11 mouse cellular contexts compared by ENCODE assay signal in genomic region chr7:110116731-110117291, GRCm38 (mm10). TPM values are rescaled to one million over a fixed set of nuclear protein-coding genes. Genes with fewer than 3 reads are reported as not detected.
DNase-seq lines count a peak whose midpoint lies in the region; ATAC-seq and TF ChIP-seq lines count a peak whose summit lies in the region.
"Had no signal": no experiment of that assay in that cellular context is flagged by ENCODE, and none has a peak within 500 bp of the region (broad histone marks: within the 10 kb centered on the region; RNA-seq: fewer than 3 reads in every experiment).

No protein-coding gene starts in this region.

- no peak overlapping the region for H3K4me2 ChIP-seq in heart, embryonic 12.5 days
- H3K4me2 ChIP-seq in lung, postnatal 0 days (replicated peaks; ENCODE audit: low read depth, low read length), result no peak overlapping the region
- no peak overlapping the region for H3K4me2 ChIP-seq in intestine, embryonic 16.5 days (ENCODE audit: low read depth, low read length)

- TF ChIP-seq CTCF in heart, adult 2 months (IDR thresholded peaks at IDR 0.05), result no peak
- no peak for TF ChIP-seq CTCF in MEL (IDR thresholded peaks at IDR 0.05 in 2 of 3, conservative IDR thresholded peaks at IDR 0.05 in 1 of 3; ENCODE audit: control insufficient read depth in 1 of 3, insufficient read depth in 1 of 3, low read depth in 2 of 3, low read length in 3 of 3, poor library complexity in 1 of 3, severe bottlenecking in 1 of 3)
- no peak for TF ChIP-seq CTCF in lung, postnatal 0 days (IDR thresholded peaks at IDR 0.05)

- H3K4me1 ChIP-seq in heart, adult 2 months (ENCODE audit: control insufficient read depth, insufficient read depth, low read length), result peaks cover 15% of the 10 kb centered on the region
- peaks cover 31% of the 10 kb centered on the region for H3K4me1 ChIP-seq in heart, embryonic 12.5 days (replicated peaks)
- peaks cover 4 to 7% of the 10 kb centered on the region in 2 experiments; a peak in 3 of 4 replicates for H3K4me1 ChIP-seq in MEL (ENCODE audit: control insufficient read depth in 1 of 2, insufficient read depth in 2 of 2, low read length in 2 of 2)
- peaks cover 4% of the 10 kb centered on the region; the same call in 1 of the 2 replicates for H3K4me1 ChIP-seq in lung, postnatal 0 days (ENCODE audit: insufficient read depth, low read depth, low read length)
- 0 out of 2 replicates have a peak, but pooled peaks cover 2% of the 10 kb centered on the region for H3K4me1 ChIP-seq in intestine, embryonic 16.5 days (ENCODE audit: control insufficient read depth, insufficient read depth, low read length)

- H3K27me3 ChIP-seq in heart, adult 2 months (ENCODE audit: control insufficient read depth, insufficient read depth, low read length), result no peaks in the 10 kb centered on the region
- H3K27me3 ChIP-seq in heart, embryonic 12.5 days (replicated peaks), result no peaks in the 10 kb centered on the region
- no peaks in the 10 kb centered on the region for H3K27me3 ChIP-seq in MEL (ENCODE audit: control insufficient read depth in 1 of 2, insufficient read depth in 2 of 2, low read length in 2 of 2)
- H3K27me3 ChIP-seq in lung, postnatal 0 days (replicated peaks; ENCODE audit: insufficient read depth, low read length), result no peaks in the 10 kb centered on the region
- H3K27me3 ChIP-seq in intestine, embryonic 16.5 days (replicated peaks; ENCODE audit: control insufficient read depth, insufficient read depth, low read length), result no peaks in the 10 kb centered on the region

- H3K9ac ChIP-seq in heart, adult 2 months (ENCODE audit: low read depth, low read length), result no peak overlapping the region
- H3K9ac ChIP-seq in heart, embryonic 12.5 days, result no peak overlapping the region
- no peak overlapping the region for H3K9ac ChIP-seq in MEL (ENCODE audit: control insufficient read depth, low read depth, low read length, poor library complexity, severe bottlenecking)
- no peak overlapping the region for H3K9ac ChIP-seq in lung, postnatal 0 days (replicated peaks; ENCODE audit: low read depth)
- no peak overlapping the region for H3K9ac ChIP-seq in intestine, embryonic 16.5 days (ENCODE audit: low read depth, low read length)

- no peak overlapping the region for H3K4me3 ChIP-seq in heart, adult 2 months
- H3K4me3 ChIP-seq in heart, embryonic 12.5 days, result no peak overlapping the region
- no peak overlapping the region for H3K4me3 ChIP-seq in MEL (ENCODE audit: control insufficient read depth in 1 of 2, insufficient read depth in 1 of 2, low read depth in 2 of 2, low read length in 2 of 2)
- H3K4me3 ChIP-seq in lung, postnatal 0 days (ENCODE audit: low read depth, low read length), result no peak overlapping the region
- no peak overlapping the region for H3K4me3 ChIP-seq in intestine, embryonic 16.5 days (ENCODE audit: low read length)

- peak overlapping the region; percentile 77 for H3K27ac ChIP-seq in heart, adult 2 months
- H3K27ac ChIP-seq in heart, embryonic 12.5 days (ENCODE audit: poor library complexity, severe bottlenecking), result no peak overlapping the region
- no peak overlapping the region for H3K27ac ChIP-seq in MEL (ENCODE audit: control insufficient read depth, low read depth, low read length)
- H3K27ac ChIP-seq in lung, postnatal 0 days (ENCODE audit: low read length), result peak overlapping the region; percentile 69
- H3K27ac ChIP-seq in intestine, embryonic 16.5 days (ENCODE audit: low read length), result no peak overlapping the region

- TF ChIP-seq POLR2A in heart, adult 2 months (IDR thresholded peaks at IDR 0.05; ENCODE audit: insufficient read depth, low read depth, low read length), result peak; percentile 20; the same call in 1 of the 2 replicates
- no peak for TF ChIP-seq POLR2A in MEL (IDR thresholded peaks at IDR 0.05; ENCODE audit: control insufficient read depth in 1 of 2, insufficient read depth in 1 of 2, low read depth in 1 of 2, low read length in 2 of 2, poor library complexity in 1 of 2)

- peak; percentile 51 to 69 for DNase-seq in heart, adult 2 months
- peak; percentile 35 for DNase-seq in MEL (ENCODE audit: low read depth, low spot score)
- DNase-seq in gastrocnemius, postnatal 14 days, result peak; percentile 52
- DNase-seq in lung, postnatal 0 days (ENCODE audit: low spot score), result peak; percentile 96
- DNase-seq in ovary, postnatal 36 days (ENCODE audit: low spot score), result no peak
- no peak for DNase-seq in urinary bladder, adult 2 months (ENCODE audit: low spot score)
- DNase-seq: cerebellum, postnatal 36 days; left cerebral cortex, postnatal 4 days had no signal

- intact Hi-C loops in heart, adult 2 months (cut with DNase I), result loop anchor here (2.0 kb wide), 1 partner anchor 56 kb away; the partner anchor contains the start of gene Zfp143
- intact Hi-C loops in gastrocnemius, postnatal 14 days (cut with DNase I; ENCODE audit: low total_unique reads), result no loop called here

- peak; percentile 77; the same call in 1 of the 2 replicates for TF ChIP-seq EP300 in heart, adult 2 months (IDR thresholded peaks at IDR 0.05; ENCODE audit: insufficient read depth, low read depth, low read length)
- TF ChIP-seq EP300 in MEL (IDR thresholded peaks at IDR 0.05; ENCODE audit: low read depth in 1 of 2, low read length in 2 of 2), result no peak
- TF ChIP-seq EP300 in lung, postnatal 0 days (IDR thresholded peaks at IDR 0.05), result peak; percentile 99

- H3K36me3 ChIP-seq in heart, adult 2 months (ENCODE audit: control insufficient read depth, insufficient read depth, low read length), result peaks cover 8% of the 10 kb centered on the region; the same call in 1 of the 2 replicates
- H3K36me3 ChIP-seq in heart, embryonic 12.5 days, result no peaks in the 10 kb centered on the region
- H3K36me3 ChIP-seq in MEL (ENCODE audit: control insufficient read depth in 1 of 2, insufficient read depth in 2 of 2, low read length in 2 of 2), result peaks cover 0 to 8% of the 10 kb centered on the region in 2 experiments; a peak in 2 of 4 replicates
- H3K36me3 ChIP-seq in lung, postnatal 0 days (ENCODE audit: insufficient read depth, low read length), result no peaks in the 10 kb centered on the region
- no peaks in the 10 kb centered on the region for H3K36me3 ChIP-seq in intestine, embryonic 16.5 days (ENCODE audit: control insufficient read depth, insufficient read depth, low read length)
- H3K36me3 ChIP-seq: G1E had no signal

- H3K79me2 ChIP-seq in heart, adult 2 months (replicated peaks; ENCODE audit: control insufficient read depth, insufficient read depth, low read length), result no peaks in the 10 kb centered on the region
- H3K79me2 ChIP-seq in MEL (ENCODE audit: control insufficient read depth, insufficient read depth, low read length, poor library complexity), result peaks cover 1% of the 10 kb centered on the region; the same call in 1 of the 2 replicates

- WGBS in heart, adult 2 months, result 12% methylated on average over 1 of the region's 1 CpGs
- WGBS in heart, embryonic 12.5 days, result 50% methylated on average over 1 of the region's 1 CpGs
- 14% methylated on average over 1 of the region's 1 CpGs for WGBS in lung, postnatal 0 days
- WGBS in intestine, embryonic 16.5 days, result 55% methylated on average over 1 of the region's 1 CpGs

- TF ChIP-seq RAD21 in MEL (IDR thresholded peaks at IDR 0.05; ENCODE audit: low read depth, low read length), result no peak

- no peak for ATAC-seq in heart, embryonic 12.5 days (ENCODE audit: insufficient number of reproducible peaks, low FRiP score)
- ATAC-seq in lung, postnatal 0 days, result peak; percentile 61
- ATAC-seq in intestine, embryonic 16.5 days, result no peak

- no peaks in the 10 kb centered on the region for H3K9me3 ChIP-seq in heart, embryonic 12.5 days (replicated peaks)
- H3K9me3 ChIP-seq in MEL (replicated peaks; ENCODE audit: insufficient read depth, low read length), result no peaks in the 10 kb centered on the region
- H3K9me3 ChIP-seq in lung, postnatal 0 days (ENCODE audit: low read length), result no peaks in the 10 kb centered on the region
- H3K9me3 ChIP-seq in intestine, embryonic 16.5 days (ENCODE audit: control insufficient read depth, low read length), result peaks cover 3% of the 10 kb centered on the region; the same call in 1 of the 2 replicates

TF ChIP-seq in MEL, 35 proteins besides CTCF, POLR2A, EP300 and RAD21 (continues in another document):
- TF ChIP-seq GATA1 (IDR thresholded peaks at IDR 0.05; ENCODE audit: low read depth, low read length), result no peak
- TF ChIP-seq SIN3A (IDR thresholded peaks at IDR 0.05; ENCODE audit: low read length), result no peak
- no peak for TF ChIP-seq ZNF384 (IDR thresholded peaks at IDR 0.05; ENCODE audit: low read depth, low read length)
- no peak for TF ChIP-seq GABPA (IDR thresholded peaks at IDR 0.05; ENCODE audit: low read depth, low read length)
- TF ChIP-seq MYB (IDR thresholded peaks at IDR 0.05; ENCODE audit: low read depth, low read length), result no peak
- TF ChIP-seq SMC3 (IDR thresholded peaks at IDR 0.05; ENCODE audit: low read depth, low read length), result no peak
- no peak for TF ChIP-seq MEF2A (IDR thresholded peaks at IDR 0.05; ENCODE audit: extremely low read depth, insufficient replicate concordance, low read depth, low read length, poor library complexity, severe bottlenecking)
- TF ChIP-seq UBTF (IDR thresholded peaks at IDR 0.05; ENCODE audit: borderline replicate concordance, insufficient read depth, low read depth, low read length), result no peak

RNA-seq across cellular contexts. Expression of gene Wee1, which starts 5.0 kb away (rescaled TPM):
- total RNA-seq in heart, adult 2 months (2021), result 1 to 10 TPM; 8.3 to 8.6 TPM
- 2.7 and 4.5 TPM in 2 replicates for polyA plus RNA-seq in heart, adult 2 months (2012; rRNA removed)
- 38.1 and 38.6 TPM in 2 replicates for polyA plus RNA-seq in heart, embryonic 12.5 days (2016; fragmentation: Nextera tagmentation; extraction: Ambion mirVana)
- 9.3 and 10.8 TPM in 2 replicates for total RNA-seq in MEL (2012; rRNA removed)
- polyA plus RNA-seq in MEL (2012; ENCODE audit: insufficient read depth in 1 of 2, insufficient read length in 2 of 2, low read depth in 1 of 2, low replicate concordance in 2 of 2, missing spikeins in 1 of 2), result 10 to 100 TPM in 1 of 2 experiments, not detected in 1; 23.0 TPM
- total RNA-seq in gastrocnemius, postnatal 14 days (2021), result 1 to 10 TPM; 4.3 to 6.4 TPM
- polyA plus RNA-seq in lung, postnatal 0 days (2015; fragmentation: Nextera tagmentation; extraction: Ambion mirVana), result 7.9 and 8.6 TPM in 2 replicates
- 14.3 and 16.6 TPM in 2 replicates for polyA plus RNA-seq in intestine, embryonic 16.5 days (2015; fragmentation: Nextera tagmentation; extraction: Ambion mirVana)
- polyA plus RNA-seq in urinary bladder, adult 2 months (2012; rRNA removed), result 13.5 and 13.6 TPM in 2 replicates

RNA-seq across cellular contexts. Expression of gene Zfp143, which starts 55.8 kb away (rescaled TPM):
- total RNA-seq in heart, adult 2 months (2021), result 10 to 100 TPM in 1 of 2 experiments, 1 to 10 TPM in 1; 8.6 to 10.5 TPM
- 8.4 and 10.5 TPM in 2 replicates for polyA plus RNA-seq in heart, adult 2 months (2012; rRNA removed)
- polyA plus RNA-seq in heart, embryonic 12.5 days (2016; fragmentation: Nextera tagmentation; extraction: Ambion mirVana), result 16.0 and 17.1 TPM in 2 replicates
- total RNA-seq in MEL (2012; rRNA removed), result 13.9 and 16.0 TPM in 2 replicates
- polyA plus RNA-seq in MEL (2012; ENCODE audit: insufficient read depth in 1 of 2, insufficient read length in 2 of 2, low read depth in 1 of 2, low replicate concordance in 2 of 2, missing spikeins in 1 of 2), result 10 to 100 TPM in 1 of 2 experiments, not detected in 1; 15.7 TPM
- 1 to 10 TPM; 7.0 to 7.9 TPM for total RNA-seq in gastrocnemius, postnatal 14 days (2021)
- 10.6 and 12.1 TPM in 2 replicates for polyA plus RNA-seq in lung, postnatal 0 days (2015; fragmentation: Nextera tagmentation; extraction: Ambion mirVana)
- polyA plus RNA-seq in intestine, embryonic 16.5 days (2015; fragmentation: Nextera tagmentation; extraction: Ambion mirVana), result 15.0 and 15.5 TPM in 2 replicates
- polyA plus RNA-seq in urinary bladder, adult 2 months (2012; rRNA removed), result 13.3 and 14.9 TPM in 2 replicates

Comparison
In these comparisons a context has a peak if more than half of its experiments do, and no peak if none do; other contexts are left out.
1. H3K27ac ChIP-seq: peak in heart, adult 2 months (single experiment) and lung, postnatal 0 days (single experiment); none in heart, embryonic 12.5 days (single experiment), MEL (single experiment) and intestine, embryonic 16.5 days (single experiment).
2. DNase-seq: peak in heart, adult 2 months (2 of 2), MEL (single experiment), gastrocnemius, postnatal 14 days (single experiment) and lung, postnatal 0 days (single experiment); none in ovary, postnatal 36 days (single experiment) and urinary bladder, adult 2 months (single experiment).